Mouse (Mus musculus): Measurements from ENCODE around the gene Ect2l. TPM values are rescaled to one million over a fixed set of nuclear protein-coding genes. Genes with fewer than 3 reads are reported as not detected.

Ect2l gene
- polyA plus RNA-seq, 1 experiment from 2014 or later, result 0.32 TPM

DNA sequence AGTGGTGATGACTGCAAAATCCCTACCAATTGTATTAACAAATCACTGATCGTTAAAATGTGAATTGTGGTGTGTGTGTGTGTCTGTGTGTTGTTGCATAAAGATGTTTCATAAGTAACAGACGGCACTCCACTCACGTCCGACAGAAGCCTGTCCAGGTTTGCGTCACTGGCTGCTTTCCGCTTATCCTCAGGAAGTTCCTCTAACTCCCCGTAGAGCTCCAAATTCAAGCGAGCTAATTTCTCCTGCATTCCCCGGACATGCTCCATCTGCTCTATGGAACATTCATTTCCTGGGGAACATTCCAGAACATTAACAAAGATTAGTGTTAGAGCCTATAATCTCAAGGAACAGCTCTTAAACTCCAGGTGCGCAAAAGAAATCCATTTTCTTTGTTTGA is 8.7 kb upstream of the Ect2l start:
- no peak for ATAC-seq (replicated peaks; ENCODE audit: extremely low read depth, insufficient read depth, low FRiP score)
- no peak overlapping the region for H3K27ac ChIP-seq (ENCODE audit: low read length)
- WGBS, result 75% methylated on average over 10 of the region's 10 CpGs

DNA sequence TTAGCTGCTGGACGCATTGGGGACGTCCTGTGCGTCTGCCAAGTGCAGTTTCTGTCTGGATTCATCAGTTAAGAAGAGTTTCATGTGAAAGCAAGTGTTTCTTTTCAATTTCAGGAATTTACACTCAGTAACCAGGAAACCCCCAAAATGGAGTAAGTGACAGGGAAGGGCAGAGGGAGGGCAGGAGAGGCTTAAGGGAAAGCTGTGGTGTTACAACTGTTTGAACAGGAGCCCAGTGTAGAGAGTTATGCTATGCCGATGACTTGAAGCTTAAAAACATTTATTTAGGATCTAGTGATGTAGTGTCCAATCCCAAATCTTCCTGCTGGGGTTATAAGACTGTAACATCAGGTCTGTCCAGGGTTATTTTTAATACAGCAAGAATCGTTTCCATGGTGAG is 3.4 kb upstream of the Ect2l start:
- Histone ChIP-seq H3K27ac (ENCODE audit: low read length) (no peak overlapping the region), H3K9me3 (replicated peaks; ENCODE audit: control insufficient read depth, low read length) (no peaks in the 10 kb centered on the region), H3K36me3 (ENCODE audit: control insufficient read depth, insufficient read depth) (no peaks in the 10 kb centered on the region), H3K4me2 (ENCODE audit: low read depth, low read length) (no peak overlapping the region), H3K27me3 (ENCODE audit: control insufficient read depth, insufficient read depth, low read length) (no peaks in the 10 kb centered on the region), H3K4me1 (ENCODE audit: control insufficient read depth, insufficient read depth, low read length) (no peaks in the 10 kb centered on the region), H3K9ac (ENCODE audit: low read length) (no peak overlapping the region), H3K4me3 (ENCODE audit: low read length) (no peak overlapping the region)
- ATAC-seq (replicated peaks; ENCODE audit: extremely low read depth, insufficient read depth, low FRiP score), result no peak
- WGBS, result 69% methylated on average over 5 of the region's 5 CpGs

More for the DNA sequence above, 8.7 kb upstream of the Ect2l start:
- Histone ChIP-seq H3K27me3 (ENCODE audit: control insufficient read depth, insufficient read depth, low read length) (no peaks in the 10 kb centered on the region), H3K4me2 (ENCODE audit: low read depth, low read length) (no peak overlapping the region), H3K4me3 (ENCODE audit: low read length) (no peak overlapping the region), H3K9me3 (replicated peaks; ENCODE audit: control insufficient read depth, low read length) (no peaks in the 10 kb centered on the region), H3K9ac (ENCODE audit: low read length) (no peak overlapping the region), H3K36me3 (ENCODE audit: control insufficient read depth, insufficient read depth) (no peaks in the 10 kb centered on the region), H3K4me1 (ENCODE audit: control insufficient read depth, insufficient read depth, low read length) (no peaks in the 10 kb centered on the region)

DNA sequence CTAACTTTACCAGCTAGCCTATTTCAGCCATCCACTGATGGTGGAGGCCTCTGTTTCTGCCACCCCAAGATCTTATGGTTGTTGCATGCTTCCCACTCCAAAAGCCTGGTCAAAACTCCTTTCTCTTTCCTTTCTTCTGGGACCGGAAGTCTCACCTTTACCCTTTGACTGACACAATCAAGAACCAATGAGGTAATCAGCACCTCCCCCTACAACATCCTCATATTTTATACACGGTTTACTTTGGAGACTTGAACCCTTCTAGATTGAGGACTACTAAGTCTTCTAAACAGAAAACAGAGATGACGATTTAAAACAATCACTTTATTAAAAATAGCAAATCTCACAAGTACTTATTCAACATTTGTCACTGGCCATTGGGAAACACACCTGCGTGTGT is 2.7 kb upstream of the Ect2l start:
- no peaks in the 10 kb centered on the region for H3K9me3 ChIP-seq (replicated peaks; ENCODE audit: control insufficient read depth, low read length)
- 70% methylated on average over 4 of the region's 4 CpGs for WGBS
- no peak overlapping the region for H3K9ac ChIP-seq (ENCODE audit: low read length)
- H3K36me3 ChIP-seq (ENCODE audit: control insufficient read depth, insufficient read depth), result no peaks in the 10 kb centered on the region
- no peak overlapping the region for H3K4me2 ChIP-seq (ENCODE audit: low read depth, low read length)
- no peak overlapping the region for H3K4me3 ChIP-seq (ENCODE audit: low read length)
- H3K27ac ChIP-seq (ENCODE audit: low read length), result no peak overlapping the region
- H3K27me3 ChIP-seq (ENCODE audit: control insufficient read depth, insufficient read depth, low read length), result no peaks in the 10 kb centered on the region
- no peak for ATAC-seq (replicated peaks; ENCODE audit: extremely low read depth, insufficient read depth, low FRiP score)
- H3K4me1 ChIP-seq (ENCODE audit: control insufficient read depth, insufficient read depth, low read length), result no peaks in the 10 kb centered on the region

DNA sequence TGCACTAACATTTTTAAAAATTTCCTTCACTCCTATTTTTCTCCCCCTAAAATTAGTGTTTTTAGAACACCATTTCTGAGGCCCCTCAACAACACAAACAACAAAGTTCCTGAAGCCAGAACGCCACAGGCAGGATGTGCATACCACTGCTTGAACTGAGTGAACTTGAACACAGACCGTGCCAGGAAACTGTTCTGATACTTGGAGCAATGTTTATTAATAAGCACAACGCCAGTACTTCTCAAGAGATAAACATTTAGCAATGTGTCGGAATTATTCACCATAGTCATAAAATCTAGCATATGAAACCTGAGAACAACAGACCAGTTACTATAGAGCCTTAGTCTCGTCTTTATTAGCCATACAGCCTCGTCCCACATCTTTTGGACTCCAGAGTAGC is 571 bp downstream of the Ect2l start:
- ATAC-seq (replicated peaks; ENCODE audit: extremely low read depth, insufficient read depth, low FRiP score), result no peak
- no peak overlapping the region for H3K9ac ChIP-seq (ENCODE audit: low read length)
- H3K9me3 ChIP-seq (replicated peaks; ENCODE audit: control insufficient read depth, low read length), result no peaks in the 10 kb centered on the region
- no peak overlapping the region for H3K4me3 ChIP-seq (ENCODE audit: low read length)
- WGBS, result 60% methylated on average over 6 of the region's 6 CpGs
- H3K27ac ChIP-seq (ENCODE audit: low read length), result no peak overlapping the region
- H3K4me1 ChIP-seq (ENCODE audit: control insufficient read depth, insufficient read depth, low read length), result no peaks in the 10 kb centered on the region
- H3K4me2 ChIP-seq (ENCODE audit: low read depth, low read length), result no peak overlapping the region
- H3K36me3 ChIP-seq (ENCODE audit: control insufficient read depth, insufficient read depth), result no peaks in the 10 kb centered on the region
- H3K27me3 ChIP-seq (ENCODE audit: control insufficient read depth, insufficient read depth, low read length), result no peaks in the 10 kb centered on the region

DNA sequence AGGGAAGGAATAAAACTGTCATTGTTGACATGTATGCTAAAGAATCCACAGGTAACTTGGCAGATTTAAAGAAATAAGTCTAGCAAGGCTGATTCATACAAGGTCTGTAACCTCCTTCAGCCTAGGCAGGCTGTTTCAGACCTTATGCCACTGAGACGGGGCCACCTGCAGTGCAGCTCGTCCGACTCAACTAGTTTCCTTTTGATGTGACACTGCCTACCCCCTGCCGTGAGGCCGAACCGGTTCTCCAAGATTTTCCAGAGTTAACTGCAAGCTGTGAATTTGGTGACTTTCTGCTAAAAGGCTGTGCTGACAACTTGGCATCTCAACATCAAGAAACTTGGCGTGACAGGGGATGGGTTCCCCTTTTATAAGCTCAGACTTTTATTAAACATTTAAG is 6.6 kb downstream of the Ect2l start:
- ATAC-seq (replicated peaks; ENCODE audit: extremely low read depth, insufficient read depth, low FRiP score), result no peak
- H3K9ac ChIP-seq (ENCODE audit: low read length), result no peak overlapping the region

DNA sequence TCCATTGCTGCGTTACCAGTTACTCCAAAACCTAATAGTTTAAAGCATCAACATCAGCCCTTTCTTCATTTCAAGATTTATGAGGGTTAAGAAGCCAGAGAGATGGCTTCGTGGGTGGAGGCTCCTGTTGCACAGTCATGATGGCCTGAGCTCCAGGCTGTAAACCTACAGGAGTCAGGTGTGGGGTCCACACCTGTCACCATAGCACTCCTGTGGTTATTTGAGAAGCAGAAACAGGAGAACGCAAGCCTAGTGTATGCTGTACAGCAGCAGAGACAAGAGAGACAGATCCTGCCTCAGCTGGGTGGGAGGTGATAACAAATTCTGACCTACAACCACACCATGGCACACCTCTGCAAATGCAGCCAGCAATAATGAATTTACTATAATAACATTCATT is 8.3 kb downstream of the Ect2l start:
- no peak for ATAC-seq (replicated peaks; ENCODE audit: extremely low read depth, insufficient read depth, low FRiP score)

More for the DNA sequence above, 6.6 kb downstream of the Ect2l start:
- no peak overlapping the region for H3K4me3 ChIP-seq (ENCODE audit: low read length)
- no peaks in the 10 kb centered on the region for H3K4me1 ChIP-seq (ENCODE audit: control insufficient read depth, insufficient read depth, low read length)
- no peaks in the 10 kb centered on the region for H3K27me3 ChIP-seq (ENCODE audit: control insufficient read depth, insufficient read depth, low read length)
- no peak overlapping the region for H3K27ac ChIP-seq (ENCODE audit: low read length)
- H3K4me2 ChIP-seq (ENCODE audit: low read depth, low read length), result no peak overlapping the region
- WGBS, result 31% methylated on average over 7 of the region's 7 CpGs
- H3K9me3 ChIP-seq (replicated peaks; ENCODE audit: control insufficient read depth, low read length), result no peaks in the 10 kb centered on the region
- no peaks in the 10 kb centered on the region for H3K36me3 ChIP-seq (ENCODE audit: control insufficient read depth, insufficient read depth)

DNA sequence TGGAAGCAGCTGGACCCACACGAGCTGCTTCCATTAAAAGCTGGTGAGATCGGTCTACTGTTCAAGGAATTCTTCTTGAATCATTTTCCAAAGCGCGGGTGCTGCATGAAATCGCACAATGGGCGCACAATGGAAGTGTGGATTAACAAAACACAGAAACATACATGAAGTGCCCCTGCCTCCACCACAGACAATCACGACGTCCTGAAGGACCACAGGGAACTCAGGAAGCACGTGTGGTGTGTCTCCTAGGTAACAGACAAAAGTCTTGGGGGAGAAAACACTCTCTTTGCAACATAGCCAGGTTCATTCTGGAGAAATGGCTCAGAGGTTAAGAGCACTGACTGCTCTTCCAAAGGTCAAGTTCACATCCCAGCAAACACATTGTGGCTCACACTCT is 10.0 kb downstream of the Ect2l start:
- Histone ChIP-seq H3K27ac (ENCODE audit: low read length) (no peak overlapping the region), H3K27me3 (ENCODE audit: control insufficient read depth, insufficient read depth, low read length) (no peaks in the 10 kb centered on the region), H3K4me3 (ENCODE audit: low read length) (no peak overlapping the region), H3K9me3 (replicated peaks; ENCODE audit: control insufficient read depth, low read length) (no peaks in the 10 kb centered on the region), H3K4me2 (ENCODE audit: low read depth, low read length) (no peak overlapping the region), H3K36me3 (ENCODE audit: control insufficient read depth, insufficient read depth) (no peaks in the 10 kb centered on the region), H3K9ac (ENCODE audit: low read length) (no peak overlapping the region), H3K4me1 (ENCODE audit: control insufficient read depth, insufficient read depth, low read length) (0 out of 2 replicates have a peak, but pooled peaks cover 2% of the 10 kb centered on the region)
- no peak for ATAC-seq (replicated peaks; ENCODE audit: extremely low read depth, insufficient read depth, low FRiP score)
- WGBS, result 76% methylated on average over 9 of the region's 9 CpGs

More for the DNA sequence above, 8.3 kb downstream of the Ect2l start:
- H3K9me3 ChIP-seq (replicated peaks; ENCODE audit: control insufficient read depth, low read length), result no peaks in the 10 kb centered on the region
- no peak overlapping the region for H3K9ac ChIP-seq (ENCODE audit: low read length)
- no peaks in the 10 kb centered on the region for H3K36me3 ChIP-seq (ENCODE audit: control insufficient read depth, insufficient read depth)
- no peak overlapping the region for H3K4me2 ChIP-seq (ENCODE audit: low read depth, low read length)
- H3K4me3 ChIP-seq (ENCODE audit: low read length), result no peak overlapping the region
- H3K4me1 ChIP-seq (ENCODE audit: control insufficient read depth, insufficient read depth, low read length), result no peaks in the 10 kb centered on the region
- WGBS, result 74% methylated on average over 3 of the region's 3 CpGs
- no peaks in the 10 kb centered on the region for H3K27me3 ChIP-seq (ENCODE audit: control insufficient read depth, insufficient read depth, low read length)
- no peak overlapping the region for H3K27ac ChIP-seq (ENCODE audit: low read length)

DNA sequence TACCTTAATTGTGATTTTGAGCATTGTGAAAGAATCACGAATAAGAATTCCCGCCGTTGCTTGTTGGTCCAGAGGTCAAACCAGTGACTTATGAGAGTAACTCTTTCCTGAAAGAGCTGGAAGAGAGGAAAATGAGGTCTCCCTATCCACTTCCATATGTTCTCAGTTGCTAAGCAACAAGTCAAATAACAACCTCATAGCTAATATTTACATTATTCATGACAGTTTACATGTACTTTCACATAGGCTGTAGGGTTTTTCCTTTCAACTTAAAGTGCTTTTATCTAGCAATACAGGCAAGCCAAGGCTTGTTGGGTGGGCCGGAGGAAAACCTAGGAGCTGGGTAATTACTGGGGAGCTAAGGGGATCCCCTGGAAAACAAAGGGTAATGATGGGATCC is 10.8 kb downstream of the Ect2l start:
- Histone ChIP-seq H3K4me3 (ENCODE audit: low read length) (no peak overlapping the region), H3K9me3 (replicated peaks; ENCODE audit: control insufficient read depth, low read length) (no peaks in the 10 kb centered on the region), H3K27me3 (ENCODE audit: control insufficient read depth, insufficient read depth, low read length) (no peaks in the 10 kb centered on the region), H3K4me1 (ENCODE audit: control insufficient read depth, insufficient read depth, low read length) (0 out of 2 replicates have a peak, but pooled peaks cover 2% of the 10 kb centered on the region), H3K4me2 (ENCODE audit: low read depth, low read length) (no peak overlapping the region), H3K27ac (ENCODE audit: low read length) (no peak overlapping the region), H3K9ac (ENCODE audit: low read length) (no peak overlapping the region), H3K36me3 (ENCODE audit: control insufficient read depth, insufficient read depth) (no peaks in the 10 kb centered on the region)
- no peak for ATAC-seq (replicated peaks; ENCODE audit: extremely low read depth, insufficient read depth, low FRiP score)
- 71% methylated on average over 4 of the region's 4 CpGs for WGBS

DNA sequence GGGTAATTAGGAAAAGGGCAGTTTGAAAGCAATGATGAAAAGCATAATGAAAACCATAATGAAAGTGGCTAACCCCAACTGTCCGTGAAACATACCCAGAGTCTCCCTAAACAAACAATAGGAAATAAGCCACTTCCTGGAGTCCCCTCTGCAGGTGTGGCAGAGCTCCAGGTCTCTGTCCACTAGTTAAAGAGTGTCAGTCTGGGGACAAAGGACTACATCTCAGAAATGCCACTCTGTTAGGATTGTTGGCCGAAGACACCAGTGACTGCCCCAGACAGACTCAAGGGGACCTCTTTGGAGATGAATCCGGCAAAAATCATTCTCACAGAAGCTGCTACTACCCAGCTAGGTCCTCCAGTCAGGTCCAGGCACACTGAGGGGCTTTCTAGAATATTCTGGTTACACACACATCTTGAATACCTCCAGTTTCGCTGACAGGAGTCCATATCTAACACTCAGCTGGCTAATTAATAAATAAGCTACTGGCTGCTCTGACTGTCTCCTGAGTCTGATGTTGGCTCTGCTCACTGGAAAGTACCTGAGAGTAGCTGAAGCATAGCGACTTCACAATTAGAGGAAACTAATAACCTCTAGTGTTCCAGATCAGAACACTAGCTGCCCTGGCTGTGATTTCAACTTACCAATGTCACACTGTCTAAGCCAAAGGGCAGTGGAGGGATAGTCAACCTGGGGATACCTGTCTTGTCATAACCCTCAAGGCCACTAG is 12.2 kb downstream of the Ect2l start:
- no peaks in the 10 kb centered on the region for H3K27me3 ChIP-seq (ENCODE audit: control insufficient read depth, insufficient read depth, low read length)
- no peaks in the 10 kb centered on the region for H3K9me3 ChIP-seq (replicated peaks; ENCODE audit: control insufficient read depth, low read length)
- WGBS, result 73% methylated on average over 5 of the region's 5 CpGs
- no peak overlapping the region for H3K27ac ChIP-seq (ENCODE audit: low read length)
- no peak for ATAC-seq (replicated peaks; ENCODE audit: extremely low read depth, insufficient read depth, low FRiP score)
- H3K36me3 ChIP-seq (ENCODE audit: control insufficient read depth, insufficient read depth), result no peaks in the 10 kb centered on the region
- 0 out of 2 replicates have a peak, but pooled peaks cover 2% of the 10 kb centered on the region for H3K4me1 ChIP-seq (ENCODE audit: control insufficient read depth, insufficient read depth, low read length)
- no peak overlapping the region for H3K4me2 ChIP-seq (ENCODE audit: low read depth, low read length)
- no peak overlapping the region for H3K9ac ChIP-seq (ENCODE audit: low read length)
- no peak overlapping the region for H3K4me3 ChIP-seq (ENCODE audit: low read length)

All from heart, embryonic 16.5 days (tissue).